Mouse (Mus musculus) G1E (cell line): Measurements from ENCODE around the gene Olfr338.

Experiments used
- CTCF ChIP-seq: IDR thresholded peaks from 2 replicates; pipeline ENCODE4 v1.5.1; 2012; ENCODE audit warnings: low read depth, low read length, inconsistent platforms, mixed read lengths
- GATA1 ChIP-seq: IDR thresholded peaks from 2 replicates; pipeline ENCODE4 v1.6.1; 2012; ENCODE audit warnings: borderline replicate concordance, low read length, inconsistent platforms, mixed read lengths
- TAL1 ChIP-seq: conservative IDR thresholded peaks from 2 replicates; pipeline ENCODE4 v1.6.1; 2012; ENCODE audit warnings: low read depth, low read length, inconsistent platforms, mixed read lengths

DNA sequence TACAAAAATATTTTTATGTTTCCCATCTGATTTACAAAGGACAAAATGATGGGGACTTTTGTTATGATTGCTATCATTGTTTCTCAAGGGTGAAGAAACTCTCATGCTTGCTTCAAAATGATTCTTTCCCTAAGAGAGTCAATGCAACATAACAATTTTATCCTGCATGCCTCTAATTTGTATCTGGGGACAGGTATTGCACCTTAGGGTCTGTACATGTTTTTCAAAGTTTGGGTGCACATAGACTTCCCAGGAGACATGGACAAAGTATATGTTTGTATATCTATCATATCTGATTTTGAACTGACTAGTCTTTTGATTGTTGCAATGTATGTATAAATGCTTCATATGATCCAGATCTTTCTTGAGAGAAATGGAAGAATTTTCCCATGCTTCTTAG is at the start of gene Olfr338:
- no peak for TF ChIP-seq GATA1
- no peak for TF ChIP-seq TAL1
- TF ChIP-seq CTCF, result no peak
